Mouse (Mus musculus): ENCODE data around the gene Crybg2. TPM values are rescaled to one million over a fixed set of nuclear protein-coding genes. Genes with fewer than 3 reads are reported as not detected.

Crybg2 gene
- 0.62 and 0.96 TPM in 2 replicates for polyA plus RNA-seq (2016; fragmentation: Nextera tagmentation; extraction: Ambion mirVana)

DNA sequence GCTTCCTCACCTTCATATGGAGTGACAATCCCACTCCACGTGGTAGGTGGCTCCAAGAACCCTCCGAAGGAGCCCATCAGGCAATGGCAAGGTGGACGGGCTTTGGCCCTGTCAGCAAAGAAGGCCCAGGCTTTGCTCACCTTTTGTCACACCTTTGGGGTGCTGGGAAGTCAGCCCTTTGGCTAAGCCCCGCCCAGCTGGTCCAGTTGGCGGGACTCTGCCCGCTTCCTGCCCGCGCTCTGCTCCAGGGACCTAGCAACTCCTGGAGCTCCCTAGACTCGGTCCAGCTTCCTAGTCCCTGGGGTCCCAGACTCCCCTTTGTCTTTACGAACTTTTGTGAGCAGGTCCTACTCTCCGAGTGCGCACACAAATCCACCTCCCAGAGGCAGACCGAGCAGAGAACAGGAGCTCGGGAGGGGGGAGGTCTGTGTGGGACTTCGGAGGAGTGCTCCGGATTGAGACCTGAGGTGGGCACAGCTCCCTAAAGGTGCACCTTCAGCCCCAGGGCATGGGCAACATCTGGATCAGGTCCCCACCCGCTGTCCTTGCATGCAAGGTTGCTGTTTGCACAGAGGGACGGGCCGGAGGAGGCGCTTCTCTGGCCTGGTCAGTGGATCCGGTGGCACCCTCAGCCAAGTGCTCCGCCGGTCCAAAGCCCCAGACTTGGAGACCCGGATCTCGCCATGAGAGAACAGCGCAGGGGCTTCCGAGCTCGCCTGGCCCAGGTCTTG lies at the start of gene Crybg2:
Crybg2 (plus strand) TSS at position 681 of the 731 bp plus-strand sequence.
- Histone ChIP-seq H3K4me1 (peaks cover under 1% of the 10 kb centered on the region; the same call in 1 of the 2 replicates), H3K4me3 (replicated peaks) (no peak within 1 kb of the TSS), H3K27ac (no peak within 1 kb of the TSS), H3K9me3 (no peaks in the 10 kb centered on the region), H3K9ac (no peak within 1 kb of the TSS), H3K36me3 (replicated peaks) (no peaks in the 10 kb centered on the region), H3K27me3 (peaks cover 32% of the 10 kb centered on the region), H3K4me2 (no peak within 1 kb of the TSS)
- ATAC-seq (ENCODE audit: low FRiP score) = no peak
- 52% methylated on average over 28 of the region's 28 CpGs for WGBS

DNA sequence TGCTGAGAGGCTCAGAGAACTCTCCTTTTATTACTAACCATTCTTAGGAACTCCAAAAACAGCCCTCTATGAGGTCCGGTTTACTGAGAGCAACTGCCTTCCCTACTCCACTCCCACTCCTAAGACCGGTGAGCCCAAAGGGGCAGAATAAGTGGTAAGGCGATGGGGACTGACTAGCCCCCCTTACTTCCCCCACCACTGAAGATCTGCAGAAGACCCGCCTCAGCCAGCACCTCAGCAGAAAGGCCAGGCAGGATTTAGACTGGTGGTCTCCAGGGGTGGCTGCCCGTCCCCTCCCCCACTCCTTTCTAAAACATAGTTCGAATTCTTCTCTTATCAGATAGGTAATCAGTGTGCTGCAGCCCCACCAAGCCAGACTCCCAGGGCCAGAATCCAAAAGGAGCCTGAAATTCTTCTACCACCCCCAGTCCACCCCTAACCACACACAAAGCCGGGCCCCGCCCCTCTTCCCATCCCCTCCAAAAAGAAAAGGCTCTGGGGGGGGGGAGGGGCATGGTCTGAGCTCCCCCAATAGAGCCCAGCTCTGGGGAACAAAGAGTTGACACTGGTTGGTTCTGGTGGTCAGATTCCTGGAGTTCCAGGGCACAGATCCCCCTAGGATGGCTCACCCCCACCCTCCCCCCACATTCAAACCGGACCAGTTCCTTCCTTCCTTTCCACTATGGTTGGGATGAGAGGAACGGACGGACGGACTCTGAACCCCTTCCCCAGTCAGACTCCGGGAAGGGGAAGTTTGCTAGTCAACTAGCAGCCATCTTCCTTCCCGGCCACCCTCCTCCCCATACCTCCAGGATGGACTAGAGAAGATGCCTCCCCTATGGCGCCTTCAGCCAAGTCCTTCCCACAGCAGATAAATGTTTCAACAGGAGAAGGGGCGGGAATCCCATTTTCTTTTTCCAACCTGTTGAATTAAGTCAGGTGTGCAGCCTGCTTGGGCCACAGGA lies 48.9 kb upstream of the Crybg2 start:
- Histone ChIP-seq H3K4me2 (peak overlapping the region; percentile 13), H3K27me3 (no peaks in the 10 kb centered on the region), H3K36me3 (replicated peaks) (no peaks in the 10 kb centered on the region), H3K27ac (no peak overlapping the region), H3K9ac (peak overlapping the region; percentile 12; the same call in 1 of the 2 replicates), H3K4me1 (peaks cover 34% of the 10 kb centered on the region), H3K4me3 (replicated peaks) (no peak overlapping the region), H3K9me3 (no peaks in the 10 kb centered on the region)
- ATAC-seq (ENCODE audit: low FRiP score) = 0 out of 2 replicates have a peak, but pooled peaks have one; percentile 6
- WGBS = 6% methylated on average over 14 of the region's 16 CpGs

DNA sequence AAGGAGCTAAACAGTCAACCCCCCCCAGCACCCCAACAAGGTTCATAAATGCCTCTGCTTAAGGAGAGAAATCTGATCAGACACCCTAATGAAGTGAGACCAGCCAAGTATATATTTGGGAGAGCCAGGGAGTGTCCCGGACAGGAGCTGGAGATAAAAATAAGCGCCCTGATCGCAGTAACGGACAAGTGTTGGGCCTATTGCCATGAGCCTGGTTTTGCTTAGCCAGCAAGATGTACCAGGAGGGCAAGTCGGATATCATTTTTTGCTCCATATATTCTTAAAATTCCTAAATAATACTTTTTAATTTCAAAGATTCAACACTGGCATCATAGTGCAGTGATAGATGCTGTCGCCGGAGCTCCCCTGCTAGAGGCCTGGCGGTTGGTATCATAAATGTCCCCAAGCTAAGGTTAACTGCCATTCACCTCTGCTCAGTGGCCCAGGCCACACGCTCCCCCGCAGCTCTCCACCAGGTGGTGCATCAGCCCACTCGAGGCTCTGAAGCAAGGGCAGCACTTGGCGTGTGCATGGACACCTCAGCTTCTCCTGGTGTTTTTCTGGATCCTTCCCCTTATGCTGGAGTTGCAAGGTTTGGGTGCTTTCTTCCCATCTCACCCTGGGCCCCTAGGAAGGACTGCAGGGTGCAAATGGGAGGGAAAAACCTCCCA lies 47.6 kb upstream of the Crybg2 start:
- 0 out of 2 replicates have a peak, but pooled peaks cover 7% of the 10 kb centered on the region for H3K27me3 ChIP-seq
- H3K4me3 ChIP-seq (replicated peaks) = no peak overlapping the region
- peaks cover 47% of the 10 kb centered on the region for H3K4me1 ChIP-seq
- WGBS = 39% methylated on average over 12 of the region's 12 CpGs
- no peaks in the 10 kb centered on the region for H3K36me3 ChIP-seq (replicated peaks)
- H3K9me3 ChIP-seq = no peaks in the 10 kb centered on the region
- H3K4me2 ChIP-seq = no peak overlapping the region
- H3K27ac ChIP-seq = no peak overlapping the region
- H3K9ac ChIP-seq = no peak overlapping the region
- ATAC-seq (ENCODE audit: low FRiP score) = no peak

DNA sequence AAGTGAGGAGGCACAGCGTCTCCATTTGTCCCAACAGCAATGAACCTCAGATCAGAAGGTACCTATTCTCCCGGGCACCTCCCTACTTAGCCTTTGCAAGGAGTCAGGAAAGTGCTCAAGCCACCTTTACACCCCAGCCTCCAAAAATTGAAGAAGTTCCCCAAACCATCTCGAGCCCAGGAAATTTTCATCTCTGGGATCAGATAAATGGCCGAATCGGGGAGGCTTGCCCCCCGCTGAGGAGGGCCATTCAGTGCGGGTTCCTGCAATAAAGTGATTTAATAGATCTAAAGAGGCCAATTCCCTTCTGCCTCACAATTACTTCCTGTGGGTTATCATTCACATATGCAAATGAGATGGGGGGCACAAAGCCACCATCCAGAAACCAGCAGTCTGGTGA lies 44.4 kb upstream of the Crybg2 start:
- Histone ChIP-seq H3K27ac (no peak overlapping the region; the same call in 1 of the 2 replicates), H3K9ac (no peak overlapping the region), H3K36me3 (replicated peaks) (no peaks in the 10 kb centered on the region), H3K4me2 (peak overlapping the region; percentile 72; the same call in 1 of the 2 replicates), H3K4me3 (replicated peaks) (0 out of 2 replicates have a peak overlapping the region, but pooled peaks have one; percentile 42), H3K9me3 (no peaks in the 10 kb centered on the region), H3K4me1 (peaks cover 67% of the 10 kb centered on the region), H3K27me3 (peaks cover 22% of the 10 kb centered on the region; the same call in 1 of the 2 replicates)
- no peak for ATAC-seq (ENCODE audit: low FRiP score)
- WGBS = under 1% methylated on average over 7 of the region's 7 CpGs

DNA sequence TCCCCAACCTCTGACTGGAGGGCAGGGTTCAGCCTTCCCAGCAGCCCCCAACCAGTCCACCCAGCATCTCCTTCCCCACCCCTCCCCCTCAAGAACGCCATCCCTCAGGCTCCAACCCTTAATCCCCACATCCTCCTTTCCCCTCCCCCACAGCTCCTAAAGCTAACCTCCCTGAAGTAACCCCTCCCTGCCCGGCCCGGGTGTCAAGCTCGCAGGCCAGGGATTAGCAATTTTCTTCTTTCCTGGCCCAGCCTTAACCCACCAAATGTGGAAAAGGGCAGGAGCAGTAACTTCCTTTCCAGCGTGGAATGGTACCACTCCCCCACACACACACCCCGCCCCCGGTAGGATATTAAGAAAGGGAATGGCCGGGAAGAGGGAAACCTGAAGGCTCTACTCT lies 43.8 kb upstream of the Crybg2 start:
- no peak for ATAC-seq (ENCODE audit: low FRiP score)
- H3K36me3 ChIP-seq (replicated peaks) = no peaks in the 10 kb centered on the region
- H3K9me3 ChIP-seq = no peaks in the 10 kb centered on the region
- peaks cover 61% of the 10 kb centered on the region for H3K4me1 ChIP-seq
- peaks cover 22% of the 10 kb centered on the region; the same call in 1 of the 2 replicates for H3K27me3 ChIP-seq
- peak overlapping the region; percentile 42 for H3K4me3 ChIP-seq (replicated peaks)
- peak overlapping the region; percentile 5; the same call in 1 of the 2 replicates for H3K9ac ChIP-seq
- whole genome bisulfite sequencing = under 1% methylated on average over 8 of the region's 8 CpGs
- H3K4me2 ChIP-seq = peak overlapping the region; percentile 72
- H3K27ac ChIP-seq = peak overlapping the region; percentile 56

DNA sequence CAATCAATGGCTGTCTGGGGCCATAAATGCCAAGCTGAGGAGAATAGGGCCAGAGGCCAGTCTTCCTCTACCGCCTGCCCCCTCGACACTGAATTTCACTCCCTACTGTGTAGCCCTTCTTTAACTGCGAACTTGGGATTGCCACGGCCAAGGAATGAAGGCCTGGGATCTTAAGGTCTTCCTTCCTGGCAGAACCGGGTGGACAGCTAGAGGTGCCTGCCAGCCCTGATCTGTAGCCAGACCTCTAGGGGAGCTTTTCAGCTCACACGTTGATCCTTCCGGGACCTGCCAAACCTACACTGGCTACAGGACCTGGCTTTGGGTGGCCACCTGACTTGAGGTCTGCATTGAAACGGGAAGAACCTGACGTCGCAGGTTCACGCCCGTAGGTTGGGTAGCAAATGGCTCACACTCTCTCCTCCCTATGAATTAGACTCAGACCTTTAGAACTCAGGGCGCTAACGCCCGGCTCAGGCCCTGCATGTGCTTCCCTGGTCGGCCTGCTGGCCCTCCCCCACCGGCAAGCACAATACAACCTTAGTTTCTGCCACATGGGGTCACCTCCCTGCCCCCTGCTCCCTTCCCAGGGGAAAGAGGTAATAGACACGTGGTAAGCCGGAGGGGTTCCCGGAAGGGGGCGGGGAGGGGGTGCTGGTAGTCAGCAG lies 43.3 kb upstream of the Crybg2 start:
- ATAC-seq (ENCODE audit: low FRiP score) = no peak
- WGBS = 1% methylated on average over 21 of the region's 21 CpGs
- Histone ChIP-seq H3K27me3 (peaks cover 22% of the 10 kb centered on the region; the same call in 1 of the 2 replicates), H3K4me3 (replicated peaks) (peak overlapping the region; percentile 42), H3K4me2 (peak overlapping the region; percentile 72), H3K4me1 (peaks cover 56% of the 10 kb centered on the region), H3K9me3 (no peaks in the 10 kb centered on the region), H3K9ac (peak overlapping the region; percentile 48; the same call in 1 of the 2 replicates), H3K27ac (peak overlapping the region; percentile 56), H3K36me3 (replicated peaks) (no peaks in the 10 kb centered on the region)

DNA sequence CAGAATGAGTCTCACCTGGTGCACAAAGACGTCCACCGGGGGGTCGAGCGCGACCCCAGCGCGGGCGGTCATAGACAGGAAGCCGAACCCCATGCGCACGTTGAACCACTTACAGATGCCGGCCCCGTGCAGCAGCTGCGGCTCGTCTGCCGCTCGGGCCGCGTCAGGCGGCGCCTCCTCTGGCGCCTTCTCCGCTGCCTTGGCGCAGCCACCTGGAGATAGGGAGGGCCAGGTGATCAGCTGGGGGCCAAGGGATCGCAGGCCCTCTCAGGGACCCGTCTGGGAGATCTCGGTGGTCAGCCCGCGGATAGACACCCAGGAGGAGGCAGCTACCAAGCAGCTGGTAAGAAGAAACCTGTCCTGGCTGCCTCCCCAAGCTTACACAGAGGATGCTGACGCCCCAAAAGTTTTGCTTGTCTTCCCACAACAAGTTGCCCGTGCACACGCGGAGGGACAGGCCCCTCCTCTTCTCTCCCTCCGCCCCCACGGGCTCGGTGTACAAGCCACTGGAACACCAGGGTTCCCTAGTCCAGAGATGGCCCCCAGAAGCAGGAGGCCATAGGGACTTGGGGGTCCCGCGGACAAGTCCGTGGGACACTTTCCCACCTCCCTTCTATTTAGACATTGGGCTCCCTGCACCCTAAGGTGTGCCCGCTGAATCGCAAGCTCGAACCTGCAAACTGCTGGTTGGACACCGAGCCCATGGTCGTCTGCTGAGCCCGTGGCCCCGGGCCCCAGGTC lies 42.4 kb upstream of the Crybg2 start:
- under 1% methylated on average over 46 of the region's 46 CpGs for WGBS

DNA sequence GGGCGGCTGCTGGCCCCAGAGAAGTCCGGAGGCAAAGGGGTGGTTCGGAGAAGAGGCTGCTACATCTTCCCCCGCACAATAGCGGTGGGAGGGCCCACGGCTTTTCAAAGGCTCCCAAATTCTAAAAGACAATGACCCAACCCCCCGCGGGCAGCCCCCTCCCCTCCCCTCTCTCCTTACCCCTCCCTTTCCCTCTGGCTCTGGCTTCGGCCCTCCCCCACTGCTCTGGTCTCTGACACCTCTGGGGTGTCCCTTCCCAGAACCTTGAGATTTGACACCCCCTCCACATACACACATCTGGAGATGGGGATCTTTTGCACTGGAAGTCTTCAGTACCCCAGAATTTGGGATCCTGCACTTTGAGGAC lies 41.9 kb upstream of the Crybg2 start, which contains the start of gene Lin28a:
Lin28a (minus strand) TSS at position 63 of the 367 bp plus-strand sequence.
- H3K4me3 ChIP-seq (replicated peaks) = peak within 1 kb of the TSS; percentile 42
- peaks cover 48% of the 10 kb centered on the region for H3K4me1 ChIP-seq
- 0% methylated on average over 7 of the region's 9 CpGs for whole genome bisulfite sequencing
- ATAC-seq (ENCODE audit: low FRiP score) = peak; percentile 43; the same call in 1 of the 2 replicates
- H3K27ac ChIP-seq = peak within 1 kb of the TSS; percentile 73
- H3K36me3 ChIP-seq (replicated peaks) = no peaks in the 10 kb centered on the region
- peak within 1 kb of the TSS; percentile 72 for H3K4me2 ChIP-seq
- H3K9ac ChIP-seq = peak within 1 kb of the TSS; percentile 48
- no peaks in the 10 kb centered on the region for H3K9me3 ChIP-seq
- H3K27me3 ChIP-seq = peaks cover 22% of the 10 kb centered on the region; the same call in 1 of the 2 replicates

More for the DNA sequence above, 42.4 kb upstream of the Crybg2 start:
- ATAC-seq (ENCODE audit: low FRiP score) = 0 out of 2 replicates have a peak, but pooled peaks have one; percentile 17
- Histone ChIP-seq H3K9ac (peak overlapping the region; percentile 48), H3K9me3 (no peaks in the 10 kb centered on the region), H3K36me3 (replicated peaks) (no peaks in the 10 kb centered on the region), H3K27me3 (peaks cover 22% of the 10 kb centered on the region; the same call in 1 of the 2 replicates), H3K4me2 (peak overlapping the region; percentile 72), H3K4me3 (replicated peaks) (peak overlapping the region; percentile 42), H3K27ac (peak overlapping the region; percentile 61; the same call in 1 of the 2 replicates), H3K4me1 (peaks cover 49% of the 10 kb centered on the region)

DNA sequence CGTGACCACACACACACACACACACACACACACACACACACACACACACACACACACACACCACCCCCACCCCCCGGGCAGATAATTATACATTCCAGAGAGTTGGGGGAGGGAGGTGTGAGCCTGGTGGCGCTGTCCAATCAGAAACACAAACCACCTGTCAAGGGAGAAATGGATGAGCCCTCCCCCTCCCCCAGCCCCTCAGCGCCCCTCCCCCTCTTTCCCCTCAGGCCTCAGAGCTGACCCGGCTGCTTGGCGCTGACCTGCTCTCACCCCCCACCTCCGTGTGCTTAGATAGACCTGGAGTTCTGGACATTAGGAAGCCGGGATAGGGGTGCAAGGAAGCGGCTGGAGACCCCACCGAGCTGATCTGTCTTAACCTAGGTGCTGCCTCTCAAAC lies 41.4 kb upstream of the Crybg2 start:
- ATAC-seq (ENCODE audit: low FRiP score) = peak; percentile 44; the same call in 1 of the 2 replicates
- 1% methylated on average over 8 of the region's 10 CpGs for WGBS

DNA sequence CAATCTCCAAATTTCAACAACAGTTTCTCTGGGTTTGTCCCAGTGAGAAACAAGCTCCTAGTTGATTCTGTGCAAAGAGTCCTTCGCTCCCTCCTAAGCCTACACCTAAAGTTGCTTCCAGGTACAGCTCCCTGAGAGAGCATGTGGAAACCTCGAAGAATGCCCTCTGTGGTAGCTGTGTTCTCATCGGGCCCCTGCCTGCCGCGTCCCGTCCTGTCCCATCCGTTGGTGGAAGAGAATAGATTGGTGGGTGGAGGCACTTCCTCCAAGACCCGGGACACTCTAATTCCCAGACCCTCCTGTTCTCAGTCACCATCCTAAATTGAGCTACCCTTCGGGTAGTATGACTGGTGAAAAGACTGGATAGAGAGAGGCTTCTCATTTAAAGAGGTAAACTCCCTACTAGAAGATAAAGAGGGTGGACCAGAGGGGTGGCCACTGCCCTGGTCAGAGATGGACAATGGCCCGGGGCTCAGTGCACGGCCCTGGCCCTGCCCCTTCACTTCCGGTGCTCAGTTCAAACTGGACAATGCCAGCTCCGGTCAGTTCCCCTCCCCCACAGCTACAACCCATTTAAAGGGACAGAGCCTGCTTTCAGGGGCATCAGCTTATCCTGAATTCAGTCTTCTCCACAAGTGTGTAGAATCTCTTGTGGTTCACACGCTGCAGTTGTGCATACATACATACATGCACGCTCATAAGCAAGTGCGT lies 40.8 kb upstream of the Crybg2 start:
- peak overlapping the region; percentile 72 for H3K4me2 ChIP-seq
- peaks cover 48% of the 10 kb centered on the region for H3K4me1 ChIP-seq
- H3K9me3 ChIP-seq = no peaks in the 10 kb centered on the region
- 1% methylated on average over 16 of the region's 16 CpGs for WGBS
- no peak overlapping the region; the same call in 1 of the 2 replicates for H3K9ac ChIP-seq
- peak overlapping the region; percentile 73 for H3K27ac ChIP-seq
- H3K27me3 ChIP-seq = peaks cover 22% of the 10 kb centered on the region; the same call in 1 of the 2 replicates
- peak; percentile 31; the same call in 1 of the 2 replicates for ATAC-seq (ENCODE audit: low FRiP score)
- no peaks in the 10 kb centered on the region for H3K36me3 ChIP-seq (replicated peaks)
- H3K4me3 ChIP-seq (replicated peaks) = peak overlapping the region; percentile 14

More for the DNA sequence above, 41.4 kb upstream of the Crybg2 start:
- Histone ChIP-seq H3K9ac (no peak overlapping the region), H3K9me3 (no peaks in the 10 kb centered on the region), H3K27me3 (peaks cover 22% of the 10 kb centered on the region; the same call in 1 of the 2 replicates), H3K4me1 (peaks cover 48% of the 10 kb centered on the region), H3K4me3 (replicated peaks) (peak overlapping the region; percentile 14), H3K36me3 (replicated peaks) (no peaks in the 10 kb centered on the region), H3K27ac (peak overlapping the region; percentile 73), H3K4me2 (peak overlapping the region; percentile 72)

Measured in forebrain, embryonic 12.5 days (tissue).